Comparison of ENCODE assay signal across 8 mouse cellular contexts in genomic region chr5:24426037-24426432, GRCm38 (mm10). TPM values are rescaled to one million over a fixed set of nuclear protein-coding genes. Genes with fewer than 3 reads are reported as not detected.
DNase-seq lines count a peak whose midpoint lies in the region; ATAC-seq lines count a peak whose summit lies in the region.

No protein-coding gene starts in this region.

- peaks cover 41% of the 10 kb centered on the region for H3K4me1 ChIP-seq in heart, embryonic 11.5 days (ENCODE audit: control insufficient read depth, insufficient read depth, low read length)
- H3K4me1 ChIP-seq in hindbrain, embryonic 14.5 days (replicated peaks; ENCODE audit: control insufficient read depth, insufficient read depth, low read length), result peaks cover 44% of the 10 kb centered on the region

- intact Hi-C loops in heart, postnatal 36 days (cut with DNase I), result loop anchor here (5.0 kb wide), 1 partner anchor 151 kb away; the partner anchor contains the start of gene Abcf2

- H3K27ac ChIP-seq in heart, embryonic 11.5 days (ENCODE audit: low read depth, low read length), result no peak overlapping the region
- H3K27ac ChIP-seq in hindbrain, embryonic 14.5 days, result peak overlapping the region; percentile 3; the same call in 1 of the 2 replicates

- no peak for DNase-seq in heart, postnatal 36 days
- peak; percentile 65 for DNase-seq in Muller cell, postnatal 12 days (ENCODE audit: inconsistent ontology term)
- no peak for DNase-seq in hindbrain, embryonic 14.5 days (ENCODE audit: low spot score)
- DNase-seq in lung, postnatal 4 days, result peak; percentile 19 to 47
- no peak for DNase-seq in urinary bladder, postnatal 25 days (ENCODE audit: low spot score)
- DNase-seq in cerebellum, adult 18-20 months, result no peak
- no peak for DNase-seq in layer of hippocampus, adult 11-12 months (ENCODE audit: low spot score)

- H3K4me2 ChIP-seq in heart, embryonic 11.5 days, result peak overlapping the region; percentile 95
- peak overlapping the region; percentile 77 for H3K4me2 ChIP-seq in hindbrain, embryonic 14.5 days (replicated peaks)

- 3% methylated on average over 10 of the region's 10 CpGs for WGBS in heart, embryonic 11.5 days (ENCODE audit: insufficient replicate concordance)
- under 1% methylated on average over 10 of the region's 10 CpGs for WGBS in hindbrain, embryonic 14.5 days

- peak overlapping the region; percentile 74 for H3K4me3 ChIP-seq in heart, embryonic 11.5 days (ENCODE audit: low read depth, low read length)
- H3K4me3 ChIP-seq in hindbrain, embryonic 14.5 days (replicated peaks; ENCODE audit: low read length), result peak overlapping the region; percentile 49

- peak overlapping the region; percentile 87 for H3K9ac ChIP-seq in heart, embryonic 11.5 days (ENCODE audit: low read depth, low read length)
- H3K9ac ChIP-seq in hindbrain, embryonic 14.5 days, result peak overlapping the region; percentile 70

- ATAC-seq in heart, embryonic 11.5 days (replicated peaks; ENCODE audit: insufficient number of reproducible peaks, low FRiP score, low TSS enrichment), result no peak
- no peak for ATAC-seq in hindbrain, embryonic 14.5 days (ENCODE audit: low FRiP score)

- H3K36me3 ChIP-seq in heart, embryonic 11.5 days (ENCODE audit: control insufficient read depth, insufficient read depth, low read length), result peaks cover 13% of the 10 kb centered on the region
- H3K36me3 ChIP-seq in hindbrain, embryonic 14.5 days (replicated peaks; ENCODE audit: control insufficient read depth, insufficient read depth), result peaks cover 10% of the 10 kb centered on the region

- no peaks in the 10 kb centered on the region for H3K9me3 ChIP-seq in heart, embryonic 11.5 days (replicated peaks; ENCODE audit: control insufficient read depth, low read length)
- no peaks in the 10 kb centered on the region for H3K9me3 ChIP-seq in hindbrain, embryonic 14.5 days (ENCODE audit: control insufficient read depth, low read length)

- no peaks in the 10 kb centered on the region for H3K27me3 ChIP-seq in heart, embryonic 11.5 days (ENCODE audit: control insufficient read depth, insufficient read depth, low read length)
- no peaks in the 10 kb centered on the region; the same call in 1 of the 2 replicates for H3K27me3 ChIP-seq in hindbrain, embryonic 14.5 days (ENCODE audit: control insufficient read depth, insufficient read depth, low read length)

RNA-seq across cellular contexts. Expression of gene Slc4a2, which starts 2.4 kb away (rescaled TPM):
- polyA plus RNA-seq in heart, embryonic 11.5 days (2014; fragmentation: Nextera tagmentation; extraction: Ambion mirVana), result 17.7 and 17.9 TPM in 2 replicates
- total RNA-seq in heart, postnatal 36 days (2021), result 10 to 100 TPM; 29.2 to 35.1 TPM
- 21.1 and 23.6 TPM in 2 replicates for polyA plus RNA-seq in hindbrain, embryonic 14.5 days (2014; fragmentation: Nextera tagmentation; extraction: Ambion mirVana)

RNA-seq across cellular contexts. Expression of gene Cdk5, which starts 2.7 kb away (rescaled TPM):
- polyA plus RNA-seq in heart, embryonic 11.5 days (2014; fragmentation: Nextera tagmentation; extraction: Ambion mirVana), result 34.0 and 36.2 TPM in 2 replicates
- 10 to 100 TPM; 22.5 to 23.0 TPM for total RNA-seq in heart, postnatal 36 days (2021)
- 115 and 123 TPM in 2 replicates for polyA plus RNA-seq in hindbrain, embryonic 14.5 days (2014; fragmentation: Nextera tagmentation; extraction: Ambion mirVana)

RNA-seq across cellular contexts. Expression of gene Asic3, which starts 12.8 kb away (rescaled TPM):
- polyA plus RNA-seq in heart, embryonic 11.5 days (2014; fragmentation: Nextera tagmentation; extraction: Ambion mirVana), result 0.20 TPM in 1 of 2 replicates, not detected in the other
- not detected for total RNA-seq in heart, postnatal 36 days (2021)
- polyA plus RNA-seq in hindbrain, embryonic 14.5 days (2014; fragmentation: Nextera tagmentation; extraction: Ambion mirVana), result 0.35 and 0.80 TPM in 2 replicates

RNA-seq across cellular contexts. Expression of gene Fastk, which starts 19.1 kb away (rescaled TPM):
- polyA plus RNA-seq in heart, embryonic 11.5 days (2014; fragmentation: Nextera tagmentation; extraction: Ambion mirVana), result 158 and 165 TPM in 2 replicates
- 100 to 1,000 TPM; 288 to 310 TPM for total RNA-seq in heart, postnatal 36 days (2021)
- polyA plus RNA-seq in hindbrain, embryonic 14.5 days (2014; fragmentation: Nextera tagmentation; extraction: Ambion mirVana), result 92.8 and 92.9 TPM in 2 replicates

RNA-seq across cellular contexts. Expression of gene Tmub1, which starts 21.6 kb away (rescaled TPM):
- polyA plus RNA-seq in heart, embryonic 11.5 days (2014; fragmentation: Nextera tagmentation; extraction: Ambion mirVana), result 21.5 and 22.6 TPM in 2 replicates
- 10 to 100 TPM; 11.7 to 12.1 TPM for total RNA-seq in heart, postnatal 36 days (2021)
- 54.4 and 62.4 TPM in 2 replicates for polyA plus RNA-seq in hindbrain, embryonic 14.5 days (2014; fragmentation: Nextera tagmentation; extraction: Ambion mirVana)

Comparison
In these comparisons a context has a peak if more than half of its experiments do, and no peak if none do; other contexts are left out.
1. DNase-seq: peak in Muller cell, postnatal 12 days (single experiment) and lung, postnatal 4 days (2 of 2); none in heart, postnatal 36 days (0 of 2), hindbrain, embryonic 14.5 days (single experiment), urinary bladder, postnatal 25 days (single experiment), cerebellum, adult 18-20 months (0 of 2) and layer of hippocampus, adult 11-12 months (single experiment).